Mouse (Mus musculus): Measurements from ENCODE around the gene Exoc3l2. TPM values are rescaled to one million over a fixed set of nuclear protein-coding genes. Genes with fewer than 3 reads are reported as not detected.

The Exoc3l2 gene
- total RNA-seq, 2 experiments from 2014 or later: 0.51 to 0.72 TPM

DNA sequence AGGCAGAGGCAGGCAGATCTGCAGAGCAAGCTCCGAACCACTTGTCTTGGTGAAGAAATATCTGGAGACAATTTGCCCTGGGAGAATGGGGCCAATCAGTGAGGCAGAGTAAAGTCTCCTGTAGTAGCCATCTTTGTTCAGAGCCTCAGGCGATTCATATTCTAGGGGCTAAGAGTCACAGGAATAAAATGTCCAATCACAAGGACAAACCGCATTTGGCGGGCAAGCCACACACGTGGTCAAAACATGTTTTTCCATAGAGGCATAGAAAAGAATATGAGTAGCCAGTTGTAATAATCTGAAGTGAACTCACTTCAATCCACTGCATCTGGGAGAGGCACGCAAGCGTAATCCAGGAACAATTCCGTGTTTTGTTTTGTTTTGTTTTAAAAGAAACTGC is 20.1 kb downstream of the Exoc3l2 start:
- DNase-seq: no peak
- intact Hi-C loops (cut with DNase I): no loop called here

DNA sequence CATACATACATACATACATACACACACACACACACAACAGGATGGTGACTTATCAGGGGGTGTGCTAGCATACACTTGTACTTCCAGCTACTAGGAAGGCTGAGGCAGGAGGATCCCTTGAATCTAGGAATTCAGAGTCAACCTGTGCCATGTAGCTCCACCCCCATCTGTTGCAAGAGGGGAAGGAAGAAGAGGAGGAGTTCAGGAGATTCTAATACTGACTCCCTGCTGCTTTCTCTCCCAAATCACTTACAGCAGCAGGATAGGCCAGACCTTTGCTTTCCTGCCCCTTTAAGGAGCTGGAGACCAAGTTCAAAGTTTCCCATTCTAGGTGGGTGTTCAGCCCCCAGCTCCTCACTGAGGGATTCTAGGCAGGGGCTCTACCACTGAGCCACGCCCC is 22.4 kb downstream of the Exoc3l2 start:
- DNase-seq: no peak
- intact Hi-C loops (cut with DNase I): no loop called here

DNA sequence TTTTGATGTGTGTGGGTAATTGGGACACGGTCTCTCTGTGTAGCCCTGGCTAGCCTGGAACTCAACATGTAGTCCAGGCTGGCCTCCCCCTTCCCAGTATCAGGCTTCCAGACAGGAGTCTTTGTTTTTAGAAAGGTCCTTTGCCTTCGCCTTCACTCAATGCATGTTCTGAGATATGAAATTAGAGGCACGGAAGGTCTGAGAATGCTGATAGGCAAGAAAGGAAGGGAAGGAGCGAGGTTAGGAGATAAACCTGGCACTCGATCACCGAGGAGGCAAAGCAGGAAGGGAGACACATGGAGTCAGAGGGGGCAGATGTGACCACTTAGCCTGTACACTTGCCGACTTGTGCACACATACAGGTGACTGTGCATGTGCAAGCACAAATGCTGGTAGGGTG is 23.4 kb downstream of the Exoc3l2 start:
- intact Hi-C loops (cut with DNase I): no loop called here
- DNase-seq: no peak

DNA sequence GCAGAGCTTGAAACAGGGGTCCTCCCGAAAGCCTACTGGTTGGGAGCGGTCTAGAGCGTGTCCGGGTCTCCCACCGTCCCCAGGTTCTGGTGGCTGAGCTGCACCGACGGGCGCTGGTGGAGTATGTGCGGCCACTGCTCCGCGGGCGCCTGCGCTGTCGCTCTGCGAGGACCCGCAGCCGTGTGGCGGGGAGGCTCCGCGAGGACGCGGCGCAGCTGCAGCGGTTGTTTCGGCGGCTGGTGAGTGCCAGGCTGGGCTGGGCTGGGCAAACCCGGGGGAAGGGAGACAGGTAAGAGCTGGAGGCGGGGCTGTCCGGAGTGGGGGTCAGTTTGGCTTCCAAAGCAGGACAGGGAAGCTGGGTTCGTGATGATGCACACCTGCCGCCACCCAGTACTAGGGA is 26.4 kb downstream of the Exoc3l2 start:
- no peak for DNase-seq
- intact Hi-C loops (cut with DNase I): no loop called here

DNA sequence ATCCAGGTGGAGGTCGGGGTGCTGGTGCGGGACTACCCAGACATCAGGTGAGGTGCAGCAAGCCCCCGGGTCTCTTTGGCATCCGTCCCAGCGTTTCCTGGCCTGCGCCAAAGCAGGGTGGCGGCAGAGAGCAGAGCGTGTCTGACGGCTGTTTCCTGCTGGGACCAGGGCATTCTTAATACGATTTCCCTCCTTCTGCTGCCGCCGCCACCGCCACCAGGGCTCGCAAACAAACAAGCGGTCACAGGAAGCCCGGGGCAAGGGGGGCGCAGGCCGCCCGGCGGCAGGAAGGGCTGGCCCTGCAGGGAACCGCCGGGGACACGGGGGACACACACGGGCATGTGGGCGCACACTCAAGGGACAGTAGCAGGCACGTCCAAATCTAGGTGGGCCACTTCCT is 28.6 kb downstream of the Exoc3l2 start:
- no peak for DNase-seq
- intact Hi-C loops (cut with DNase I): no loop called here

DNA sequence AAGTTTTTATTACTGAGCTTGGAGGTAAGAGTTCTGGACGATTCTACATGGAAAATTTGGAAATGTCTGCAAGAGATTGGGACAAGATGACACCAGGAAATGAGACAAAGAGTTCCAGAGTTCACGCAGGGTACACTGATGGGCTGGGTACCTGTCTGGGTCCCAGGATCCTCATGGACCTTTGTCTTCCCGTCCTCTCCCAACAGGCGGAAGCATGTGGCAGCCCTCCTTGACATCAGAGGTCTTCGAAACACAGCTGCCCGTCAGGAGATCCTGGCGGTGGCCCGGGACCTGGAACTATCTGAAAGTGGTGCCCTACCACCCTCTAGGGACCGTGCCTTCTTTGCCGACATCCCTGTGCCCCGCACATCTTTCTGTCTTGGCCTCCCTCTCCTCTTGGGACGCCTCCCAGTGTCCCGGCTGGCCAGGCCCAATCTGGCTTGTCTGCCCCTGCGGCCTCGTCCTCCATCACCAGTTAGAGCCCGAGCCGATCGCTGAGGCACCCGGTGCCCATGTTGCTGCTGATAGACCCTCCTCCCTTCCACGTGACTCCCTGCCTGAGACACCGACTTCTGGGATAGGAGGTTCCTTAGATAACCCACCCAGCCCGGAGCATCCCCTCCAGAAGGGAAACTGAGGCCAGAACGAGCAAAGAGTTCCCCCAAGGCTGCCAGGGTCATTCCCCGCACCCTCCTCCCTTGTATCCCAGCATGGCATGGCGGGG is 31.8 kb downstream of the Exoc3l2 start:
- no peak for DNase-seq
- intact Hi-C loops (cut with DNase I): no loop called here

DNA sequence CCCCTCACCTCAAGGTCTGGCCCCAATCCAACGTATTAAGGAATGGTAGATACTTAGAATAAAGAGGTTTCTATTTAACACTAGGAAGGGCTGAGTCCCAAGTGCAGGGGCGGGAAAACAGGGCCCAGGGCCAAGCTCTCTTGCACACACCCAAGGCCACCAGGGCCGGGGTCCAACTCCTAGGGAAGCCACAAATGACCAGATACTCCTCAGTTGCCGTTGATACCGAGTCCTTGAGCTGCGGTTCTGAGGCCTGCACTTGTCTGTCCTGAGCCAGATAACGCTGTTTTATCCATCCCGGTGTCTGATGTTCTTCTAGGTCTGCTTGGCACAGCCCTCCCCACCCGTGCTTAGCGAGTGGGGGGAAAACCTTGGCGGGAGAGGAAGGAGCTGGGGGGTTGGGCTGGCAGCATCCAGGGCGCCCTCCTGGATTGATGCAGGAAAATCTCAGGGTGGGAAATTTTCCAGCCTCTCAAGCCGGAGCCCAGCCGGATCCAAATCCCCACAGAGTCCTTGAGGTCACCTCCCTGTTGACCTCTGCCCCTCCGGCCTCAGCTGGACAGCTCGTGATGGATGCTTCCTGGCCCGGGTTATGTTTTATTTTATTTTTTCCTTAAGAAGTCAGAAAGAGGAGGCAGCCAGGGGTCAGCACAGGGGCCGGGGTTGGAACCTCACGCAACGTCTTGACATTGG is 32.5 kb downstream of the Exoc3l2 start:
- intact Hi-C loops (cut with DNase I): no loop called here
- DNase-seq: peak; percentile 30 to 32

DNA sequence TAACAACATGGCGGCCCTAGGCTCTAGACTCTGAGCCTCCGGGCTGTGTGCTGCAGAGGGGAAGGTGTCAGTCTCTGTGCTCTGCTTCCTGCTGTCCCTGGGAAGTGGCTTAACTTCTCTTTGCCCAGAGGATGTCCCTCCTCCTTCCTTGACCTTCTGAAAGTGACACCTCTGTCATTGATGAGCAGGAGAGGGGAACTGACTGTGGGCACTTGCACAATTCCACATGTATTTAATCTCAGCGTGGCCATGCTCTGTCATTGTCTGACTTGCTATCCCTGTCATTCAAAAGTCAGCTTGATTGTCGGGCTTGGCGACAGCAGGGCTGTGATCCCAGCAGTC is 33.1 kb downstream of the Exoc3l2 start:
- intact Hi-C loops (cut with DNase I): no loop called here
- no peak for DNase-seq

DNA sequence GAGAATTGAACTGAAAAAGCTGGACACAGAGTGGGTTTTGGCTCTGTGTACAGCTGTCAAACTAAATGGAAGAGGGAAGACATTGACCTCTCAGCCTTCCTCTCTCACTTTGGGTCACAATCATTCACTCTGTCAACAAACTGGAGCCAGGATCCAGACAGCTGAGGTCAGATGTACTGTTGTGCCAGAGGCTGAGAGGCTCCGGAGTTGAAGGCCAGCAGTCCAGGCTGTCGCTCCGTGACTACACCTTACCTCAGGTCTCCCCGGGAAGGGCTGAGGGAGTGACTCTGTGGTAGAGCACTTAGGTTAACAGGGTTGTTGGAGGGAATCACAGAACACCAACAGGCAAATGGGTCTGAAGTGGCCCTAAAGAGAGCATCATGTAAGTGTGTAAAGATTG is 35.2 kb downstream of the Exoc3l2 start:
- intact Hi-C loops (cut with DNase I): no loop called here
- no peak for DNase-seq

DNA sequence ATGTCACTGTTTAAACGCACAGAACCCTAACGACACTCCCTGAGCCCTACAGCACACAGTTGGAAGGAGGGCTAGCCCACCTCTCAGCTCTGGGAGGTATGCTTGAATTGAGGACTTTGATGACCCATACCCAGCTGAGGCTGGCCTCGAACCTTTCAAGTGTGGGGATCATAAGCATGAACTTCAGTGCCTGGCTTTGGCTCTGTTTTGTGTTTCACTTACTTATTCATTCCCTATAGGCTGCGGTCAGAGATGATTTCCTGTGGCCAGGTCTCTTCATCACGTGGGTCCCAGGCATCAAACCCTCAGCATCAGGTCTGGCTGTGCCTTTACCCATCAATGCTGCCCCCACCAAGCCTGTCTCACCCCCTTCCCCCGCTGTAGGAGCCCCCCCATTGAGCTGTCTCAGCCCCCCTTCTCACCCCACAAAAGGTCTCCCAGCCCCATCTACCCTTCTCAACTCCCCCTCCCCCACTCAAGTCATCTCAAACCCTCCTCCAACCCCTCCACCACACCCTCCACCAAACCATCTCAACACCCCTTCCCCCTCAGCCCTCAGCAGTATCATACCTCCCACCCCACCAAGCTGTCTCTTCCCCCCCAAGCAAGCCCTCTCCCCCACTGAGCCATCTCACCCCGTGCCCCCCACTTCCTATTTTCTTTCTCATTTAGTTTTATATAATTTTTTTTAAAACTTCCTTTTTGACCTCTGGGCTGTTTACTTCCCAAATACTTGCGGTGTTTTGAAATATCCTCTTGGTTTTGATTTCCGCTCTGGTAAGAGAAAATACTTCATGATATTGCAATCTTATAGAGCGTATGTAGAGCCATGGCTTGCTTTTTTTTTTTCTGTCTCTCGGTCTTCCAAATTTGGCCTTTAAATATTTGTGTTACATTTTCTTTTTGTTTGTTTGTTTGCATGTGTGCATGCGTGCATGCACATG is 37.6 kb downstream of the Exoc3l2 start:
- no peak for DNase-seq
- intact Hi-C loops (cut with DNase I): loop anchor here (5.0 kb wide), 2 partner anchors 87 to 98 kb away; partner anchors contain the start of genes Ckm and Klc3

DNA sequence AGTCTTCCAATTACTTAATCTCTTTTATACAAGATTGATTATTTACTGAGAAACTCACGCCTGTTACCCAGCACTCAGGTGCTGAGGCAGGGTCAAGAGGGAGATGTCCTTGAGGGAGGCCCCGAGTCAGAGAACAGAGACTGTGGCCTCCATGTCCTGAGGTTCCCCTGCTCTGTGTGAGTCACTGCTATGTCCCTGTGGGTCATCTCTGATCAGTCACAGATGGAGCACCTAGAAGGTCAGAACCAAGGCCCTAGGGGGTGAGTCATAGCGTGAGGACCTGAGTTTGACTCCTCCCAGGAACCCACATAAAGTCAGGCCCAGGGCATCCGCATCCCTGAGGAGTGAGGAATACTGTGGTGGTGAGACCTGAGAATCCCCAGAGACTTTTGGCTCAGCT is 38.5 kb downstream of the Exoc3l2 start:
- no peak for DNase-seq
- intact Hi-C loops (cut with DNase I): loop anchor here (5.0 kb wide), 2 partner anchors 86 to 99 kb away; partner anchors contain the start of genes Ckm and Klc3

DNA sequence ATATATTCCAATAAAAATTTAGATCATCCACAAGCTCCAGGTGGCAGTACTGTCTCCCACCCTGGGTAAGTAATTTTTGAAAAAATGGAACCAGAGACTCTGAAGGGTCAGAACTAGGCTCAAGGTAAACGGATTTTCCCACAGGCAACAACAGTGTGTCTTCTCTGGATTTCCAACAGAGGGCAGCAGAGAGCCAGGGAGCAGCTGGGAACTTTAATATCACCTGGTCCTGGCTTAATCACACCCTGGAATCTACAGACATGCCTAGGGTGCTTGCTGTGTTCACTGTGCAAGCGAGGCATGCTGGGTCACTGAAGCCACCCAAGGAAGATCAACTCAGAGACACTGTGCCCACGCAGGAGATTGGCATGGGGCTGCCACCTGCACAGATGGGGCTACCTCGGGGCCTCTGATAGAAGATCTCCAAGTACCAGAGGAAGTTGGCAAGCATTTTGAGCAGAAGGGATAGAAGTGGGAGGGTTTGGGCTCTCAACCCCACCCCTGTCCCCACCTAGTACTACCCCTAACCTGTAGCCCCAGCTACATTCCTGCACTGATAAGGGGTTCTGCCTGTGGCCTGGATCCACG is 40.4 kb downstream of the Exoc3l2 start:
- DNase-seq: peak; percentile 31 to 35
- intact Hi-C loops (cut with DNase I): loop anchor here (2.0 to 5.0 kb wide), 3 partner anchors 84 to 113 kb away; partner anchors contain the start of genes Ckm and Klc3

DNA sequence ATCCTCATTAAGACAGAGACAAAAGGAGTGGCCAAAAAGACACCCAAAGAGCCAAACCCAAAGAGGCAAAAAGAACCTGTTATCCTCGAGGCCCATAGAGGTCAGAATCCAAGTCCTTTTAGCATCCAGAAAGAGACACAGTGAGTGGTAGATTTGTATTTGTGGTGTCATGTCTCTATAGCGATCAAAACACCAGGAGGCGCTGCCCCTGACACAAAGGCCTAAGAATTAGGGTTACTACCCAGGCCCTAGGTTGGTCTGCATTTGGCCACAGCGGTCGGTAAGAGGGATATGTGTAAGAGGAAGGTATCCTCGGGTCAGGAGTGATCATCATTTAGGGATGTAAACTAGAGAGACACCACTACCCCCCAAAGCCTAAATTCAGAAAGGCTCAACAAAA is 43.2 kb downstream of the Exoc3l2 start:
- intact Hi-C loops (cut with DNase I): loop anchor here (5.0 kb wide), 1 partner anchor 66 kb away; no protein-coding TSS in a partner anchor
- no peak for DNase-seq

DNA sequence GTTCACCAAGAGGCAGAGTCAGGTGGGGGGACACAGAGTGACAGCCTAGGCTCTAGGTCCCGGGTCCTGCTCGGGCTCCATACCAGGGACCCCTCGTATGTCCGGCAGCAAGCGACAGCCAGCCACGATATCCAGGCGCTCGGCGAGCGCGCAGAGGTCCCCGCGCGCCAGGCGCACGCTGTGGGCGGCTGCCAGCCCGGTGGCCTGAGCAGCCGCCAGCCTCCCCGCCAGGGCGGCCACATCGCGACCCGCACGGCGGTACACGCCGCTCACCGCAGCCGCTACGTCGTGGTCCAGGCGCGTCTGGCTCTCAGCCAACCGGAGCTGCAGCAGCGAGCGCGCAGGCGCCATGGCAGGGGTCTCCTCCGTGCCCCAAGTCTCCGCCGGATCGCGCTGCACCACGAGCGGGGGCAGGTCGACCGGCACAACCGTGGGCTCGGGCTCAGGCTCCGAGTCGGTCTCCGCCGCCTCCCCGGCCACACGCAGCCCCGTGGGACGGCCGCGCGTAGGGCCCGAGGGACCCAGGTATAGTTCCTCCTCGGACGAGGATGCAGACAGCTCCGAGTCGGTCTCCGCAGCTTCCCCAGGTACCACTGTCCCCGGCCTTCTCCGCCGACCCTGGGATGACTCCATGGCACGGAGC is 44.0 kb downstream of the Exoc3l2 start:
- no peak for DNase-seq
- intact Hi-C loops (cut with DNase I): loop anchor here (5.0 kb wide), 1 partner anchor 65 kb away; no protein-coding TSS in a partner anchor

DNA sequence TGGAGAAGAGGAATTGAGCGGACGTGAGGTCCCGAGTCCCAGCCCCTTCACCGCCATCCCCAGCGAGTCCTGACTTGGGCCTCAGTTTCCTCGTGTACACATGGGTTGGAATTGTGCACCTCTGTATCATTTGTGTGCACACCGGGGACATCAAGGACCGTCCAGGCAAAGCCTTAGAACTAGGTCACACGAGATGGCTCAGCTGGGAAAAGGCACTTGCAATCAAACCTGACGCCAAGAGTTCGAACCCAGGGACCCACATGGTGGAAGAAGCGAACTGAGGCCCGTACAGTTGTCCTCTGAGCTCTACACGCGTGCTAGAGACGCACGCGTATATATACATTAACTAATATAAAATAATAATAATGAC is 44.5 kb downstream of the Exoc3l2 start:
- no peak for DNase-seq
- intact Hi-C loops (cut with DNase I): loop anchor here (5.0 kb wide), 1 partner anchor 65 kb away; no protein-coding TSS in a partner anchor

DNA sequence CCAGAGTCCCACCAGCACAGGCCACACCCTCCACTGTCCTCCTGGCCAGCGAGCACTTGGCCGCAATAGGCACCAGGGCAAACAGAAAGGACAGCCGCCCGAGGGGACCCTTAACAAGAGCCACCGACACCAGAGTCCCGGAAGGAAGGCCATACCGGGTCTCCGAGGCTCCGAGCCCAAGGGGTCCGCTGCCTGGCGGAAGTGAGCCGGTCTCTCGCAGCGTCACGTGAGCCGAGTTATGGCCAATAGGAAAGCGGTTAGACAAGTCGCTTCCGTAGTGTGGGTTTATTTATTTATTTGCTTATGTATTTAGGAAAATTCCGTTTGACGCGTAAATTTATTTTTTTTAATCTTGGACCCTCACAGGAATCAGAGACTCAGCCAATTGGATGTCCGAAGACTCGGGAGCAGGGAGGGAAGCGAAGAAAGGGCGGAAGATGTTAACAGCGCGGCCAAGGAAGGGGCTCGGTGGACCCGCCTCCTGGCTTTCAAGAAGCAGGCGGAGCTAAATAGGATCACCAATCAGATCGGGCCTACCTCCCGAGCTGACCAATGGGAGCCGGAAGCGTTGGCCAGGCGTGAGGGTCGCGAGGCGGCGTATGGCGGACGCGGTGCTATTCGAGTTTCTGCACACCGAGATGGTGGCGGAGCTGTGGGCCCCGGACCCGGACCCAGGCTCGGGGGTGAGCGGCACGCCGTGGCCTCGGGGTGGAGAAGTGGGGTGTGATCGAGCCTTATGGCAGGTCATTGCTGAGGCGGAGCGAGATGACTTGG is 45.2 kb downstream of the Exoc3l2 start, which contains the start of the genes Bloc1s3 and Trappc6a:
Bloc1s3 (minus strand) TSS at position 218 of the 774 bp plus-strand sequence.
Trappc6a (plus strand) TSS at position 246 of the 774 bp plus-strand sequence.
- DNase-seq: peak; percentile 88 to 90
- intact Hi-C loops (cut with DNase I): loop anchor here (5.0 kb wide), 1 partner anchor 64 kb away; no protein-coding TSS in a partner anchor

DNA sequence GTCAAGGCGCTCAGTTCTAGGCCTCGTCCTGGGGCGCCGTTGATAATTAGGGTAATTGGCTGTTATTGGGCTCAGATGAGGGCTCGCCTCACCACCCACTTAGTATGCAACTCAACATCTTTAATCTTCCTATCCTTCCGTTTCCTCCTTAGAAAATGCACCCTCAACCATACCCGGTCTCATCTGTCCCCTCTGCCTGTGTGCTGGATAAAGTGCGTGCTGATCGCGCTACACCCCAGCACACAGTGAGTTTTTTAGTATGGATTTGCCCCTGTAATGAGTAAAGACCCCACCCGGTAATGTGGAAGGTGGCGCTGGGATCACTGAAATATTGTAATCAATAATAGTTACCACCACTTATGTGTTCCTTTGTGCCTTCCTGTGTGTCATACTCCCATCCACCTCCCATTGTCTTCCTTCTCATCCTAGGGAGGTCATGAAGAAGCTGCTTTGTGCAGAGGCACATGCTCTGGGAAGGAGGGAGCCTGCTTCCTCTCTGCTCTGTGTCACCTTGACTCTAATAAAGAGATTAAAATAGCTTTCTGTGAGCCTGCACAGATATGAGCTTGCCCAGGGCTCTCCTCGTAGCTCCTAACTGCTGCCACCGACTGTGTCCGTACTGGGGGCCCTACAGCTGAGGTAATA is 45.9 kb downstream of the Exoc3l2 start:
- intact Hi-C loops (cut with DNase I): loop anchor here (5.0 kb wide), 1 partner anchor 63 kb away; no protein-coding TSS in a partner anchor

DNA sequence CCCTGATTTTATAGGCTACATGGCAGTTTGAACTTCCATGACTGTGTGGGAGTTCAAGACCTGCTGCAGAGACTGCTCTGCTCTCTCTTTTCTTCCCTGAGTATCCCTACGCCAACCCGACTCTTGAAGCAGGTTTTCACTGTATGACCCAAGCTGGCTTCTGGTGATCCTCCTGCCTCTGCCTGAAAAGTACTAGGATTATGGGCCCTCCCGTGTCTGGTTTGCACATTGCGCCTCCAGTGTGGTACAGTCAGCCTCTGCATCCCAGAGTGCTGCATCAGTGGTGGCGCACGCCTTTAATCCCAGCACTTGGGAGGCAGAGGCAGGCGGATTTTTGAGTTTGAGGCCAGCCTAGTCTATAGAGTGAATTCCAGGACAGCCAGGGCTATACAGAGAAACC is 46.7 kb downstream of the Exoc3l2 start:
- no peak for DNase-seq
- intact Hi-C loops (cut with DNase I): loop anchor here (5.0 kb wide), 1 partner anchor 63 kb away; no protein-coding TSS in a partner anchor

More for the DNA sequence above, 45.9 kb downstream of the Exoc3l2 start:
- DNase-seq: no peak
